Mouse (Mus musculus): Measurements from ENCODE around the gene Bmt2.

- TF ChIP-seq POLR2A (IDR thresholded peaks at IDR 0.05; ENCODE audit: low read depth, low read length) (no peak), CTCF (IDR thresholded peaks at IDR 0.05; ENCODE audit: extremely low read depth, insufficient read depth, insufficient read length, insufficient replicate concordance) (no peak)
Measured at GRCm38 (mm10) chr6:13648305-13648704, 29.5 kb downstream of the Bmt2 start.

All from spleen, adult 2 months (tissue).